Mouse (Mus musculus) large intestine, adult 2 months (tissue): ENCODE data around the gene 1700013G24Rik. TPM values are rescaled to one million over a fixed set of nuclear protein-coding genes. Genes with fewer than 3 reads are reported as not detected.
"Not testable (repeated sequence)": the region's sequence is repeated elsewhere in the genome, so short reads cannot be mapped to it uniquely, and the experiment has no call there.

ENCODE experiments used
- DNase-seq: peaks from one replicate; pipeline ENCODE4 v3.0.0-alpha.2; 2012; ENCODE audit warnings: low read depth, low spot score
- WGBS: fragments of 180-500 bp; shearing (Covaris S2); methylation state at CpG from one replicate; pipeline ENCODE4 v1.1.7; 2018; 5-methylcytosine and 5-hydroxymethylcytosine counted together
- polyA plus RNA-seq: library from polyadenylated mRNA; depleted of rRNA; stranded (reverse); fragments of >200 nt; gene quantifications from 2 replicates; pipeline ENCODE4 v1.2.3, GENCODE M21; 2012; rRNA removed

1700013G24Rik gene
- polyA plus RNA-seq: not detected in 2 replicates

DNA sequence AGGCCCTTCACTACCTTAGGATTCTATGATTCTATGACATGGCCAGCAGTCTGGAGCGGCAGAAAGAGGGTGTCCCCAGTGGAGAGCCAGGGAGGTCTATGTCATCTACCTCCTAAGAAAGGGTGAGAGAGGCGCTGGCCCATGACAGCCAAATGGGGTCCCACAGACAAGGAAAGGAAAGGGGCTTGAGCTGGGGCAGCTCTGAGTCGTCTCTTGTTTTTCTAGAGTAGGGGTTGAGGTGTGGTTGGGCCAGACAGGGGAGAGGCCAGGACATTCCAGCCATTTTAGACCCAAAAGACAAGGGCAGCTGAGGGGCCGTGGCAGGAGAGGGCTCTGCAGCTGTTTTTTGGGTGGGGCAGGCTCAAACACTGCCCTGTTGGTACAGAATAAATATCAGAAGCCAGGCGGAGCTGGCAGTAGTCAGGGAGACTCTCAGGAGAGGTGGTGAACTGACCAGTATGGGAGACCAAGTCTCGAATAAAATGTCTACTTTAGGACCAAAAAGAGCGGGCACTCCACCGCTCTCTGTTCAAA lies at the start of gene 1700013G24Rik:
1700013G24Rik (plus strand) TSS at position 51 of the 534 bp plus-strand sequence.
- WGBS: 75% methylated on average over 8 of the region's 8 CpGs
- DNase-seq: no peak

DNA sequence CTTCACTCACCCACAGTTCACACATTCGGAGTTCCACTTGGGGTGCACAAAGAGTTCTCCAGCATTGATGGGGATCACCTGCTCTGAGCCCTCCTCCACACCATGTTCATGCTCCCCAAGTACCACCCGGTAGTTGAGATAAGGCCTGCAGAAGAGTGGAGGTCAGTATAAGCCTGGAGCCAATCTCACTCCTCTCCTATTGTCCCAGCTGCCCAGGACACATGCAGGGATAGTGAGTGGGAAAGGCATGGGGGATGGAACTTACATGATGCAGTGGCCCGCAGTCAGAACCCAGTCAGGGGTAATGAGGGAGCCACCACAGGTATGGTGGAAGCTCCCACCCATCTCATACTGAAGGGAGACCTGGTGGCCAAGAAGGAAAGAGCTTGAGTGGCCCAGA lies 47.5 kb upstream of the 1700013G24Rik start:
- no peak for DNase-seq
- 86% methylated on average over 3 of the region's 3 CpGs for WGBS

DNA sequence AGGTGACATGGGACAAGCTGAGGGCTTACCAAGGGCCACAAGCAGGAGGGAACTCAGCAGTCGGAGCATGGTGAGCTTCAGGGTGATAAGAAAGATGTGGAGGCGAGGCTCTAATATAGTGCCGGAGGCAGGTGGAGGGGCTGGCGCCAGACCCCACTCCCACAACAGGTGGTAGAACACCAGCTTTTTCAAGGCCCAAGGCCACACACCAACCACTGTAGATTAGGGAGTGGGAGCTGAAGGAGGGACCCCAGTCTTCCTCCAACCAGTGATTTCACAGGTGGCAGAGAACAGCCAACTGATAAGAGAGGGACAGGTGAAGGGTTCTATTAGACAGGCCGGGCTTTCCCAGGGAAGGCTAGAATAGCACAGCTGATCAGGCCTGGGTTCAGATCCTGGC lies 43.4 kb upstream of the 1700013G24Rik start, which contains the start of gene Cela3a:
Cela3a (minus strand) TSS at position 101 of the 400 bp plus-strand sequence.
- no peak for DNase-seq
- WGBS: 81% methylated on average over 5 of the region's 5 CpGs

DNA sequence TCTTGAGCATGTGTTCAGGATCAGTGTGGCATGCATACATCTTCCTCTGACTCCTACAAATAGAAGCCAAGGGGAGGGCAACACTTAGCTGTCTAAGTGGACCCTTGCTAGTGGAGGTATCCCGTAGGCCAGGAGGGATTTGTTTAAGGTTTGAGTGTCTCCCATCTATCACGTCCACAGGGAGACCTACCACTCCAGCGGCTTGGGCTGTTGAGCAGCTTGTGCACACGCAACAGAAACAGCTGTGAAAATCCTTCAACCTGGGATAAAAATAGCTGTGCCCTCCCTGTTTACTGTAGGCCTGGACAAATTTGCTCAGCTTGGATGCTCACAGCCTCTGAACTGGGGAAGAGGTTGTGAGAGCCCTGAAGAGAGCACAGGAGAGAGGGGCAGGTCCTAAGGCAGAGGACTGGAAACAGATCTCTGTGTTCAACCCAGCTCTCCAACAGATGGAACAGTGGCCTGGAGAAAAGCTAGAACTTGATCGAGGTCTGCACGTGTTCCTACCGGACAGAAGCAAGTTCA lies 40.8 kb upstream of the 1700013G24Rik start:
- 60% methylated on average over 7 of the region's 7 CpGs for WGBS

DNA sequence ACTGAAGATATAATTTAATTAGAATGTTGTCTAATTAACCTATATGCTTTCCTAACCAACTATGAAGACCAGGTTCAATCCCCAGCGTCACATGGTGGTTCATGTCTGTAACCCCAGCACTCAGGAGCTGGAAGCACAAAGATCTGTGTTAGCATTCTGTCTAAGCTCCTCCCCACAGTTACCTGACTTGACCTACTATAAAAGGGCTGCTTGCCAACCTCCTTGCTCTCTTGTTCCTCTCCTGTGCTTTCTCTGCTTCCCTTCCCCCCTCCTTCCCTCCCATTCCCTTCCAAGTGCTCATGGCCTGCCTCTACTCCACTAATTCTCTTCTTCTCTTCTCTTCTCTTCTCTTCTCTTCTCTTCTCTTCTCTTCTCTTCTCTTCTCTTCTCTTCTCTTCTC lies 38.1 kb upstream of the 1700013G24Rik start:
- DNase-seq: peak; percentile 16
- WGBS: 27% methylated on average over 1 of the region's 1 CpGs

More for the DNA sequence above, 40.8 kb upstream of the 1700013G24Rik start:
- DNase-seq: not testable (repeated sequence)

DNA sequence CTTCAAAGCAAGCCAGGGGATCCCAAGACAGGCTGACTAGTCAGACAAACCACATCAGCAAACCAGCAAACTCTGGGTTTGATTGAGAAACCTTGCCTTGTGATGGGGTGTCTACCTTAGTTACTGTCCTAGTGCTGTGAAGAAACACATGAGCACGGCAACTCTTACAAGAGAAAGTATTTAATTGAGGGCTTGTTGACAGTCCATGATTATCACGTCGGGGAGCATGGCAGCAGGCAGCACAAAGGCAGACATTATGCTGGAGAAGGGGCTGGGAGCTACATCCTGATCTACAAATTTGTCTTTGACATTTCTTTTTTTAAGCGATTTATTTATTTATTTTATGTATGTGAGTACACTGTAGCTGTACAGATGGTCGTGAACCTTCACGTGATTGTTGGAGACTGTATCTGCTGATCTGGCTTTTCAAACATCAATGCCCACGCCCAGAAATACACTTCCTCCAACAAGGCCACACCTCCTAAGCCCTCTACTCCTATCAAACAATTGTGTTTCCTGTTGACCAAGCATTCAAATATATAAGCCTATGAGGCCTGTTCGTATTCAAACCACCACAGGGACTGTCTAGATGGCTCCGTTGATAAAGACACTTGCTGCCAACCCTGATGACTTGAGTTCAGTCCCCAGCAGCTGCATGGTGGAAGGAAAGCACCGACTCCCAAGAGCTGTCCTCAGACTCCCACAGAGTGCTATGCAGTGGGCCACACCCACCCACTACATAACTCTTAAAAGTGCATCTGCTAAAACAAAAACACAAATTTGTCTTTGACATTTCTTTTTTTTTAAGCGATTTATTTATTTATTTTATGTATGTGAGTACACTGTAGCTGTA lies 35.1 kb upstream of the 1700013G24Rik start:
- 47% methylated on average over 11 of the region's 11 CpGs for WGBS
- DNase-seq: no peak

DNA sequence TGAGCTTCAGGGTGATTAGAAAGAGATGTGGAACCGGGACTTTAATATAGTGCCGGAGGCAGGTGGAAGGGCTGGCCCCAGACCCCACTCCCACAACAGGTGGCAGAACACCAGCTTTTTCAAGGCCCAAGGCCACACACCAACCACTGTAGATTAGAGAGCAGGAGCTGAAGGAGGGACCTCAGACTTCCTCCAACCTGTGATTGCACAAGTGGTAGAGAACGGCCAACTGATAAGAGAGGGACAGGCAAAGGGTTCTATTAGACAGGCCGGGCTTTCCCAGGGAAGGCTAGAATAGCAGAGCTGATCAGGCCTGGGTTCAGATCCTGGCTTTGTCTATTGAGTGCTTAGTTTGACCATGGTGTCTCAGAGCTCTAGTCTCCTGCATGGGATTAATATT lies 22.6 kb upstream of the 1700013G24Rik start, which contains the start of gene Cela3b:
Cela3b (minus strand) TSS at position 39 of the 400 bp plus-strand sequence.
- DNase-seq: no peak
- WGBS: 65% methylated on average over 4 of the region's 4 CpGs

DNA sequence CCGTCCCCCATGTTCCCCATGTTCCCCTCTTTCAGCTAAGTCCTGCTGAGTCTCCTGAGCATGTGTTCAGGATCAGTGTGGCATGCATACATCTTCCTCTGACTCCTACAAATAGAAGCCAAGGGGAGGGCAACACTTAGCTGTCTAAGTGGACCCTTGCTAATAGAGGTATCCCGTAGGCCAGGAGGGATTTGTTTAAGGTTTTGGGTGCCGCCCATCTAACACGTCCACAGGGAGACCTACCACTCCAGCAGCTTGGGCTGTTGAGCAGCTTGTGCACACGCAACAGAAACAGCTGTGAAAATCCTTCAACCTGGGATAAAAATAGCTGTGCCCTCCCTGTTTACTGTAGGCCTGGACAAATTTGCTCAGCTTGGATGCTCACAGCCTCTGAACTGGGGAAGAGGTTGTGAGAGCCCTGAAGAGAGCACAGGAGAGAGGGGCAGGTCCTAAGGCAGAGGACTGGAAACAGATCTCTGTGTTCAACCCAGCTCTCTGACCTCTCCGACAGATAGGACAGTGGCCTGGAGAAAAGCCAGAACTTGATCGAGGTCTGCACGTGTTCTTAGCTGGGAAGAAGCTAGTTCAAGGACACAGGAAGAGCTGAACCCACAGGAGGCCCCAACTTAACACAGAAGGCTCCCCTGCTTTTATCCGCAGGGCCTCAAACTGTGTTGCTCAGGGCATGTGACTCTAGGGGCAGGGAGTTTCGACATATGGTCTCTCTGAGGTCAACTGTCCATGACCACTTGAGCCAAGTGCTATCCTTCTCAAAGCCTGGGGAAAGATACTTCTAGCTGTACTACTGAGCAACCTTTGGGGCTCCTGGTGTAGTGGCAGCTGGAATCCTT lies 20.2 kb upstream of the 1700013G24Rik start:
- not testable (repeated sequence) for DNase-seq
- 48% methylated on average over 10 of the region's 10 CpGs for WGBS

DNA sequence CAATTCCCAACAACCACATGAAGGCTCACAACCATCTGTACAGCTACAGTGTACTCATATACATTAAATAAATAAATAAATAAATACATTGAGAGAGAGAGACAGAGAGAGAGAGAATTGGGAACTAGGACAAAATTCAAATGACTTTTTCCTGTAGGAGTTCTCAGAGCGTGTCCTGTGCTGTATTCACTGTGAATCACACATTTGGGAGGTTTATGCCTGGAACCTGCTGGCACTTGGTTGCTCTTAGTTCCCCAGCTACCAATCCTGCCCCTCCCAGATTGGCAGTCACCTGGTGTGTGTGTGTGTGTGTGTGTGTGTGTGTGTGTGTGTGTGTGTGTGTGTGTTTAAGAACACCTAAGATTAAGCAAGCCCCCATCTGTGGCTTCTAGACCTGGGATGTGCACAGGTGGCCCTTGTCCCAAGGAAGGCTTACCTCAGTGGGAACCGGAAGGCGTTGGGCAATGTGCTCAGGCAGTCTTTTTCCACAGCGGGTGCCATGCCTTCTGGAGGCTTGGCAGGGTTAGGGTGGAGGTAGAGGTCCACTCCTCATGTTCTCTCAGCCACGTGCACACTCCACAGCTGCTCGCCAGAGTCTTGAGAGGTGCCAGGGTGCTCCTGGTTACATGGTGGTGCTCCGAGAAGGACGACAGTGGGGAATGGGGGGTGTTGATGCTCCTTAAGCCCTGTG lies 16.0 kb upstream of the 1700013G24Rik start:
- WGBS: 87% methylated on average over 8 of the region's 8 CpGs
- no peak for DNase-seq

DNA sequence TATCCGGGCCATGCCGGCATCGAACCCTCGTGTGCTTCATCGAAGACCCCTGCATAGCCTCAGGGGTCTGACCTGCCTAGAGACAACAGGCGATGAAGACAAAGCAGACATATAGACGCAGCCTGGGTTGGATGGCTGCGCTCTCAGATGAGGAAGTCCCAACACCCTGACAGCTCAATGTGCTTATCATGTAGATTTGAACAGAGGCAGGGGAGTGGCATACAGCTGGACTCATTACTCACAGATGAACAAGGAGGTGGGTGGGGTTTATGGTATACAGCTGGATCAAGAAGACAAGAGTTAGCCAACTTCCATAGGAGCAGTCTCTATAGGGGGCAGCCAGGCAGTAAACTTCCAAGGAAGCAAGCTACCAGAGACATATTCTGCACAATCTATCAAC lies 14.2 kb upstream of the 1700013G24Rik start:
- 80% methylated on average over 8 of the region's 8 CpGs for WGBS
- no peak for DNase-seq

DNA sequence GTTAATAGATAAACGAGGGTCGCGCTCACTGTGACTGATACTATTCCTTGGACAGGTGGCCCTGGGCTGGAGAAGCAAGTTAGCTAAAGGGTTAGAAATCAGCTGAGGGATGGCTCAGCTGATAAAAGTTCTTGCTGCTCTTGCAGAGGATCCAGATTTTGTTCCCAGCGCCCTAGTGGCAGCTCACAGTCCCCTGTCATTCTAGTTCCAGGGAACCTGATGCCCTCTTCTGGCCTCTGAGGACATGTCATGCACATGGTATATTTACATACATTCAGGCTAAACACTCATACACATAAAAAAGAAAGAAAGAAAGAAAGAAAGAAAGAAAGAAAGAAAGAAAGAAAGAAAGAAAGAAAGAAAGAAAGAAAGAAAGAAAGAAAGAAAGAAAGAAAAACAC lies 11.8 kb upstream of the 1700013G24Rik start:
- no peak for DNase-seq
- WGBS: 93% methylated on average over 4 of the region's 4 CpGs

DNA sequence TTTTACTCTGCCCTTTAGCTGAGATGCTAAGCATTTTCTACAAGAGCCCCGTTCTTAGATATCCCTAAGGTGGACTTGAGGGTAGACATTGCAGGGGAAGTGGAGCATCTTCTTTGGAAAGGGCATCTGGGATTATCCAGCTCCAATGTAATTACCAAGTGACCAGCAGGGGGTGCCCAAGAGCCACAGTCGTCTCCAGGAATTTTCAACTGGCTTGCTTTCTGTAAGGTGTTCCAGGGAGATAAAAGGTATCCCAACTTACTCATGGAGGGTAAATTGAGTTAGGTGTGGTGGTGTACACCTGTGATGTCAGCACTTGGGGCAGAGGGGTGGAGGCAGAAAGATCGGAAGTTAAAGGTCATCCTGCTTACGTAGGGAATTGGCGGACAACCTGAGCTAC lies 9.5 kb upstream of the 1700013G24Rik start:
- 28% methylated on average over 5 of the region's 5 CpGs for WGBS
- DNase-seq: no peak

DNA sequence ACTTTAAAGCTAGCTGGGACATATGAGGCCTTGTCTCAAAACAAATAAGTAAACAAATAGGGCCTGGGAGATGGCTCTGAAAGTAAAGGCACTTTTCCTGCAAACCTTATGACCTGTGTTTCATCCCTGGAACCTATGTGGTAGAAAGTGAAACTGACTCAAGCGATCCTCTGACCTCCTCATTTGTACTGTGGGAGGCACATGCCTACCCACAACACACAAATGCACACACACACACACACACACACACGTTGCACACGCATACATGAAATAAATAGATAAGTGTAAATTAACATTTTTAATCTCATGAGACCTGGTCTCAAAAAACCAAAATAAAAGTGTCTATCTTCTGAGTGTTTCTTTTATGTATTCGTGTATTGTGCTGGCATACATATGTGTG lies 7.2 kb upstream of the 1700013G24Rik start:
- 75% methylated on average over 4 of the region's 4 CpGs for WGBS
- no peak for DNase-seq

DNA sequence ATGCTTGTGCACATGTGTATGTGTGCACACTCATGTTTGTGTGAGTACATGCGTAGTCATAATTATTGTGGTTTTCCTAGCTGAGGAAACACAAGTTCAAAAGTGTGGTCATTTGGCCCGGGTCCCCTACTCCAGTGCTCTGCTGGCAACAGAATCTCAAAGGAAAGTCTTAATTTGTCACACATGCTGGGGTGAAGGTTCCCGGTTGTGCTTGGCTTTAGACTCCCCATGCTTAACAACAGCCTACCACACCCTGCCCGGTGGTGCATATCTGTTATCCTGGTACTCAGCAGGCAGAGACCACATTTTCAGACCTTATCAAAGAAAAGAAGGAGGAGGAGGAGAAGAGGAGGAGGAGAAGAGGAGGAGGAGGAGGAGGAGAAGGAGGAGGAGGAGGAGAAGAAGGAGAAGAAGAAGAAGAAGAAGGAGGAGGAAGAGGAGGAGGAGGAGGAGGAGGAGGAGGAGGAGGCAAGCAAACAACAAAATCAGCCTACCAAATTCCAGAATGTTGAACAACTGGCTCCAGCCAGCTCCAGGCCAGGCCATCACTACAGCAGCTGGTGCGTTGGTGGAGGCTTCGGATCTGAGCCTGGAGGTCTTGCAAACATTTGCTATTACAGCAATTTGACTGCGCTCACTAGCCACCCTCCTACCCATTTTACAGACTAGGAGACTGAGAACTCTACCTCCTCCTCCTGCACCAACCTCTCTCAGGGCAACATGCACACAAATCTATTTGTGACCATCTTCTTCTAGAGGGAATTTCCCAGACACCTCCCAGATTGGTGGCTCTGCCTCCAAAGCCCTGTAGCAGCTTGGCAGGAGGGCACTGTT lies 5.5 kb upstream of the 1700013G24Rik start:
- no peak for DNase-seq
- WGBS: 44% methylated on average over 7 of the region's 7 CpGs

DNA sequence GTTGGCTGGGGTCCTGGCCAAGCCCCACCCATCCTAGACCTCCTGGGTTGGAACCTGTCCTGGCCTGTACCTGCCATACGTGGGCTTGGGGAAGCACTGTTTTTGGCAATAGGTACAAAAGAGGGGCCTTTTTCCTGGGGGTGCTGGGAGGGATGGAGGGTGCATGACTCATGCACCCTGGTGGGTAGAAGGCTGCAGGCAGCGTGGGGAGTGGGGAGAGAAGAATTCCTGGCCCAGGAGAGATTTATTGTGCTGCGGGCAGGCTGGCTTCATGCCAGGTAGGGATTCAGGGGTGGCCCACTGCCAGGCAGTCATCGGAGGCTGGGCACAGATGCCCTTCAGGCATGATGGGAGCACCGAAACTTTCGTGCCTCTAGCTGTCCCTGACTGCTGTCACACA lies 4.9 kb upstream of the 1700013G24Rik start:
- 16% methylated on average over 6 of the region's 6 CpGs for WGBS

DNA sequence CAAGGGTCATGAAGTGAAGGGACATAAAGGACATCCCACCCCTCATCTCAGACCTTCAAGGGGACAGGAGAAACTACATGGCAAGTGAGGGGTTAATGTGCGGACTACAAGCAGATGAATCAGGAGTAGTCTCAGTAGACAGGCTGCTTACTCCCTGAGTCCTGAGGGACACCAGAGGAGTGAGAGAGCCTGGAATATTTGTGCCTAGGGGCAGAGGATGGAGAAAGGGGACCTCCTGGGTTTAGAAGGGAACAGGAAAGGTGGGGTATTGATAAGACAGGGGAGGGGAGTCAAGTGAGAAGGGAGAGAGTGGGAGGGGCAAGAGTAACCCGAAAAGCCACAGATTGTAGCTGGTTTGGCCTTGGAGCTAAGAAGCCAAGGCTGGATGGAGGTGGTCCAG lies 4.4 kb upstream of the 1700013G24Rik start:
- no peak for DNase-seq
- WGBS: 47% methylated on average over 2 of the region's 2 CpGs

More for the DNA sequence above, 4.9 kb upstream of the 1700013G24Rik start:
- DNase-seq: no peak

DNA sequence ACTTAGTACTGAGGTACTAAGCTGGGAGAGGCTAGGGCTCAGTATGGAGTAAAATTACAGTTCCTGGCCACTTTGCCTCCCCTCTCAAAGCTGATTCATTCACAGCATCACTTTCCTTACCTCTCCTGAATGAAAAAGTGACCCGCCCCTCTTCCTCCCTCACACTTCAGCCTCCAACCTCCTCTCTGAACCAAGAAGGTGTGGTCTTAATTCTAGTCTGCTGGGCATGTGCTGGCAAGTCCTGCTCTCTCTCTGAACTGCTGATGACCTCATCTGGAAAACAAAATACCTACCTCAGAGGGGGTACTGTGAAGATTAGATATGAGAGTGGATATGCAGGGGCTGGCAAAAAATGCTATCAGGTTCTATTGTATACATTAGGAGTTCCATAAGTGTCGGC lies 4.0 kb upstream of the 1700013G24Rik start:
- WGBS: 55% methylated on average over 2 of the region's 2 CpGs
- no peak for DNase-seq

DNA sequence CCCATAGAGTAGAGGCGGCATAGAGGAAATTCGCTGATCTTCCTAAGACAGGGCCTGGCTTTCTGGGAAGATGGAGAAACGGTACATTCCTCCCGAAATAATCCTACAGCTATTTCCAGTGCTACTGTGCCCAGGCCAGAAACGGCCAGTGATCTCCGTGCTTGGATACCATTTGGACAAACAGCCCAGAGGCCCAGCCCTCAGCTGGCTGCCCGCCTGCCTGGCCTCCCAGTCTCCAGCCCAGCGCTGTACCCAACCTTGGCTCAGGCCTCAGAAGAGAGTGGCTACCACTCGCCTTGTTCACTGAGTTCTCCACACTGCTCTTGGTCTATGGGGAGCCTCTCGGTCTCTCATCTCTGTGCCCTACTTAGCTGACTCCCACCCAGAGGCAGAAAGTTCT lies 3.4 kb upstream of the 1700013G24Rik start:
- DNase-seq: no peak
- WGBS: 78% methylated on average over 10 of the region's 10 CpGs
